Mouse (Mus musculus) forebrain, embryonic 15.5 days (tissue): ENCODE data around the gene Gm28042. TPM values are rescaled to one million over a fixed set of nuclear protein-coding genes. Genes with fewer than 3 reads are reported as not detected.

ENCODE experiments used
- ATAC-seq: fragments of 200-750 bp; cut with Nextera tagmentation; replicated peaks from 2 replicates; pipeline ENCODE4 v1.8.0; 2017; ENCODE audit warnings: mild to moderate bottlenecking, moderate TSS enrichment, moderate library complexity
- H3K27ac ChIP-seq: fragments of 300-500 bp; sonication (generic); replicated peaks from 2 replicates; pipeline ENCODE4 v1.5.1; 2015; ENCODE audit warnings: mild to moderate bottlenecking, inconsistent platforms
- H3K27me3 ChIP-seq: fragments of 300-500 bp; sonication (generic); 2 replicates; pipeline ENCODE4 v1.6.1; 2015; ENCODE audit warnings: inconsistent platforms
- H3K36me3 ChIP-seq: fragments of 300-500 bp; sonication (generic); 2 replicates; pipeline ENCODE4 v1.6.1; 2015; ENCODE audit warnings: mild to moderate bottlenecking, inconsistent platforms
- H3K4me1 ChIP-seq: fragments of 300-500 bp; sonication (generic); 2 replicates; pipeline ENCODE4 v1.6.1; 2015; ENCODE audit warnings: inconsistent platforms
- H3K4me2 ChIP-seq: fragments of 300-500 bp; sonication (generic); replicated peaks from 2 replicates; pipeline ENCODE4 v1.6.1; 2015; ENCODE audit warnings: mild to moderate bottlenecking, inconsistent platforms
- H3K4me3 ChIP-seq: fragments of 300-500 bp; sonication (generic); 2 replicates; pipeline ENCODE4 v1.5.1; 2015; ENCODE audit warnings: mild to moderate bottlenecking, inconsistent platforms
- H3K9ac ChIP-seq: fragments of 300-500 bp; sonication (generic); replicated peaks from 2 replicates; pipeline ENCODE4 v1.6.1; 2015; ENCODE audit warnings: mild to moderate bottlenecking, inconsistent platforms
- H3K9me3 ChIP-seq: fragments of 300-500 bp; sonication (generic); 2 replicates; pipeline ENCODE4 v1.6.1; 2016; ENCODE audit warnings: inconsistent platforms
- WGBS: fragments of 180-500 bp; shearing (Covaris S2); methylation state at CpG from one replicate; pipeline ENCODE4 v1.1.7; 2015; ENCODE audit warnings: mixed read lengths; 5-methylcytosine and 5-hydroxymethylcytosine counted together
- polyA plus RNA-seq: library from polyadenylated mRNA; unstranded; fragments of >200 nt; fragmentation: Nextera tagmentation; extraction: Ambion mirVana; gene quantifications from 2 replicates; pipeline ENCODE4 v1.2.1, GENCODE M21; 2015

Gm28042 gene
- polyA plus RNA-seq, 1 experiment from 2014 or later, result 5.0 TPM

DNA sequence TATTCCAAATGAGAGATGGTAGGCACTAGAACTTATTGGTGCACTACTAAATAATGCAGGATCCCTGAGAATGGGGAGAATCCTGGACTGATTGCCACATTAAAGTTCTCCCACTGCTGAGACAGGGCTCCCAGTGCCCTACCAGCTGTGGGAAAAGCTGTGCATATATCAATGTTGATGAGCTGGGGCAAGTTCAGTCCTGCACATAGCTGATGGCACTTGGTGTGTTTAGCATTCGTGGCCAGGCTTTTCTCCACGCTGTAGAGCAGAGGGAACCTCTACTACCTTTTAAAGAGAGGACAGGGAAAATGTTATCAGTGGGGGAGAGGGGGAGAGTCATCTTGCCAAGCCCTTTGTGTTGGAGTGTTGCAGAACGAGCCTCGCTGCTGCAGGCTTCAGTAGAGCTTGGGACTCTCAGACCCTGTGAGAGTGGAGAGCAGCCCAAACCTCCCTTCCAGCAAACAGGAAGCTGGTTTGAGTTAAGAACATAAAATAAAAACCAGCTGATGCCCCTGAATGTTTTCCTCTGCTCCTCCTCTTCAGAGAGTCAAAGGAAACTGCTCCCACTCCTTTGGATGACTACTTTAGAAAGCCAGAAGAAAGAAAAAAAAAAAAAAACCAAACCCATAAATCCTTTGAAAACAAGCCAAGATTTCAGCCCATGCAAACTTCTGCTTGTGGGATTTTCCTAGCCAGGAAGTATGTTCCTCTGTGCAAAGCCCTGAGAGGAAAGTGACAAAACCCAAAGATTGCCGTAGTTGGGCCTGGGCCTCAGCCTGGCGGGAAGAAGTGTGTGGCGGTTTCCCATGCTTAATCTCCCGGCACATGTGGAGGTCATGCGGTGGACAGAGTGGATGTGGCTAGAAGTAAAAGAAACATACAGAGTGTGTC lies 31.7 kb upstream of the Gm28042 start:
- no peak for ATAC-seq
- H3K4me3 ChIP-seq, result no peak overlapping the region
- peak overlapping the region; percentile 47; the same call in 1 of the 2 replicates for H3K27ac ChIP-seq
- H3K9ac ChIP-seq, result no peak overlapping the region
- H3K4me1 ChIP-seq, result no peaks in the 10 kb centered on the region
- no peaks in the 10 kb centered on the region for H3K27me3 ChIP-seq
- 82% methylated on average over 9 of the region's 9 CpGs for WGBS
- H3K36me3 ChIP-seq, result peaks cover 5% of the 10 kb centered on the region; the same call in 1 of the 2 replicates
- H3K9me3 ChIP-seq, result no peaks in the 10 kb centered on the region
- H3K4me2 ChIP-seq, result no peak overlapping the region

DNA sequence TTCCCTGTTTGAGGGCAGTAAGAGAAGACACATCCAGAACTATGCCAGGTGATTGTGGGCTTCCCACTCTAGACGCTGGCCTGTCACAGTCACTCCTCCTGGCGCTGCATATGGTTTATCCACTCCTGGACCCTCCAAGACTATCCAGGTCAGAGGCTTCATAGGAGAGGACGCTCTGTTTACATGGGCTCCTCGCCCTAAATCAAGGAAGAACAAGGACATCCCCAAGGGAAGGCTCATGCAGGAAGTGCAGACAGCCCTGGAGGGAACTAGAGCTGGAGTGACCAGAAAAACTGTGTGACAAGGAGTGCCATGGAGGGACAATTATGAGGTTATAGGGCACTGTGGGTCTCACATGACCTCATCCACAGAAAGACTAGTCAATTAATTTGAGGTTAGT lies 29.9 kb upstream of the Gm28042 start:
- Histone ChIP-seq H3K27ac (no peak overlapping the region), H3K4me1 (no peaks in the 10 kb centered on the region), H3K9me3 (no peaks in the 10 kb centered on the region), H3K27me3 (no peaks in the 10 kb centered on the region), H3K36me3 (peaks cover 5% of the 10 kb centered on the region; the same call in 1 of the 2 replicates), H3K4me2 (no peak overlapping the region), H3K4me3 (no peak overlapping the region), H3K9ac (no peak overlapping the region)
- WGBS, result 84% methylated on average over 4 of the region's 4 CpGs
- ATAC-seq, result no peak

DNA sequence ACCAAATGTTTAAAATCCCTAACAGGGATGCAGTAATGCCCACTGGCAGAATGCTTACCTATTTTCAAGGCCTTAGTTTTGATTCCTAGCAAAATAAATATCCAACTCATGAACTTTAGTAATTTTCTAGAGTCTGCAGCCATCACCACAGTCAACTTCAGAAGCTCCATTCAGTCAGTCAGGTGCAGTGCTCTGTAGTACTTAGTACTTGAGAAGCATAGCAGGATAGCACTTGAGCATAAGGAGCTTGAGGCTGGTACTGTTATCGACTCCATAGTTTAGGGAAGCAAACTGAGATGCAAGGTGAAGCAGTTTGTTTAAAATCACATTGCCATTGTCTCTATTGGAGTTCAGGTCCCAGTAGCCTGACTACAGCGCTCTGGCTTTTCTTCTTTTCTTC lies 27.6 kb upstream of the Gm28042 start:
- no peak overlapping the region for H3K4me2 ChIP-seq
- WGBS, result 98% methylated on average over 2 of the region's 2 CpGs
- no peak overlapping the region for H3K4me3 ChIP-seq
- H3K9me3 ChIP-seq, result no peaks in the 10 kb centered on the region
- no peaks in the 10 kb centered on the region for H3K27me3 ChIP-seq
- H3K36me3 ChIP-seq, result peaks cover 5% of the 10 kb centered on the region; the same call in 1 of the 2 replicates
- no peak overlapping the region for H3K9ac ChIP-seq
- no peaks in the 10 kb centered on the region for H3K4me1 ChIP-seq
- no peak overlapping the region for H3K27ac ChIP-seq
- no peak for ATAC-seq

DNA sequence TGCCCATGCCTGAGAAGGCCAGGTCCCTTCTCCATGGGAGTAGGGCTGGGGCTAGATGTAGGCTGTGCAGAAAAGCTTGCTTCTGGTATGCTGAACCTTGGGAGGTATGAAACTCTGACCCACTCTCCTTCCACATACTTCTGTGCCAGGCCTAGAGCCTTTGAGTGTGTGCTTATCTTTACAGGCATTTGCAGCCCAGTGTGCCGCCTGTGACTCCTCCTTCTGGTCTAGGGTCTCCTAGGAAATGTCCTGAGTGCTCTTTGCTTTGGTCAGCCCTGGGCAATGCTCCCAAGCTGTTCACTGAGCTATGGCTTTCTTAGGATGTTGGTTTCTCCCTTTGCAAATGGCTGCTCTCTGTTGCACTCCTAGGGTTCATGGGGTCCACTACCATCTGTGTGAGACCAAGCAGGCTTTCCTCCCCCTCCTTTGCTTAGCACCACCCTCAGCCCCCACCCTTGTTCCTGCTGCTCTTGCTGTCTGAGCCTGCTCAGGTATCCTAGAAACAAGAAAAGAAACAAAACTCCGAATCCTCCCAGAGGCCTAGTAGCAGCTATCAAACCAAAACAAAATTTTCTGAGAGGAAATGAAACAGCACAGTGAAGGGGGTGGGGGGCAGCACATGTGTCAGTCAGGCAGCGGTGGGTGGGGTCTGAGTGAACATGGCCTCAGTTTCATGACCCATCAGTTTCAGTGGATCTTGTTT lies 26.3 kb upstream of the Gm28042 start:
- Histone ChIP-seq H3K9me3 (no peaks in the 10 kb centered on the region), H3K4me2 (no peak overlapping the region), H3K4me1 (no peaks in the 10 kb centered on the region), H3K4me3 (no peak overlapping the region), H3K9ac (no peak overlapping the region), H3K27ac (no peak overlapping the region), H3K36me3 (peaks cover 5% of the 10 kb centered on the region; the same call in 1 of the 2 replicates), H3K27me3 (no peaks in the 10 kb centered on the region)
- ATAC-seq, result no peak
- WGBS, result 82% methylated on average over 3 of the region's 3 CpGs

DNA sequence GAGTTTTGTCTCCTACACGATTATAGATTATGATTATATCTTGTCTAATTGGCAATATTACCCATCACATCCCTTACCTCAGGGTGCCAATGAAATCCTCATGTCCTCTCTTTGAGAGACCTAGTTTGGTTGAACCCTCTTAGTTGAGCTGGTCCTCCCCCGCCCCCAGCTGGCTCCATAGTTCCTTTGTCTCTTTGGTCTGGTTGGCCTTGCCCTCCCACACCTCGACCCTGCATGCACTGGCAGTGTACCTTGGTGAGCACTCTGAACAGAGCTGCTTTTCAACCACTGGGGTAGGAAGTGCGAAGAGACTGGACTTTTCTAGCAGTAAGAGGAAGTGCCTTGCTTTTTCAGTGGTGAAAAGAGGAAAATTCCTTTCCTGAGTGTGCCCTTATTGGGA lies 25.3 kb upstream of the Gm28042 start:
- Histone ChIP-seq H3K4me1 (no peaks in the 10 kb centered on the region), H3K9ac (no peak overlapping the region), H3K4me2 (no peak overlapping the region), H3K27ac (no peak overlapping the region), H3K4me3 (no peak overlapping the region), H3K9me3 (no peaks in the 10 kb centered on the region), H3K27me3 (no peaks in the 10 kb centered on the region), H3K36me3 (peaks cover 5% of the 10 kb centered on the region; the same call in 1 of the 2 replicates)
- 76% methylated on average over 4 of the region's 4 CpGs for WGBS
- no peak for ATAC-seq

DNA sequence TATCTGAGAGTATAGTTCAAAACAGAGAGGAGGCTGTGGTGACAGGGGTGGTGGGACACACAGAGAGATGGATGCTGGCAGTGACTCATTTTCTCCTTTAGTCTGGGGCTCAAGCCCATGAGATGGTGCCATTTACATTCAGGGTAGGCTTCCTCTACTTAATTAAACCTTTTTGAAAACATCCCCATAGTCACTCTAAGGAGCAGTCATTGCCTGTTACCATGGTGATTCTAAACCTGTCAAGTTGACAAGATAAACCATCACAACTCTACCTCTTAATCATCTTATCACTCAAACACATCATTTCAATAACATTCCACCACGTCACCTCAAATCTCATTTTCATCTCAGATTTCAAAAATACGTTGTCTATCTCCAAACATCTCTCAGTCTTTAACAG lies 23.3 kb upstream of the Gm28042 start:
- peaks cover under 1% of the 10 kb centered on the region; the same call in 1 of the 2 replicates for H3K36me3 ChIP-seq
- 80% methylated on average over 2 of the region's 2 CpGs for WGBS
- no peaks in the 10 kb centered on the region for H3K4me1 ChIP-seq
- no peak overlapping the region for H3K4me2 ChIP-seq
- no peaks in the 10 kb centered on the region for H3K27me3 ChIP-seq
- ATAC-seq, result no peak
- no peak overlapping the region for H3K27ac ChIP-seq
- H3K9ac ChIP-seq, result no peak overlapping the region
- H3K9me3 ChIP-seq, result no peaks in the 10 kb centered on the region
- no peak overlapping the region for H3K4me3 ChIP-seq

DNA sequence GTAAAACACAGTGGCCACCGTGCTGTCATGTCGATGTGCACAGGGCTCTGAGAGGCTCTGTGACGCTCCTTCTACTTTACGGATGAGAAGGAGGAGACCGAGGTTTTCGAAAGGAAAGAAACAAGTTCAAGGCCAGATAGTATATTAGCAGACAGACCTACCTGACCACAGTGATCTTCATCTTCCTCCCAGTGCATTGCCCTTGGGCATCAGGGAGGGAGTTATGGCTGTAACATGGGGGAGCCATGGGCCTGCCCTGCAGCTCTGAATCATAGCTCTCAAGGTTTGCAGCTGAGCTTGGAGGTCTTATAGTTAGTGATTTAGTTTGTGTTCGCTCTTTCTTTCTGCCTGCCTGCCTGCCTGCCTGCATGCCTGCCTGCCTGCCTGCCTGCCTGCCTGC lies 20.6 kb upstream of the Gm28042 start:
- H3K9me3 ChIP-seq, result no peaks in the 10 kb centered on the region
- no peak overlapping the region for H3K27ac ChIP-seq
- no peak overlapping the region for H3K4me2 ChIP-seq
- H3K4me3 ChIP-seq, result no peak overlapping the region
- H3K9ac ChIP-seq, result no peak overlapping the region
- no peaks in the 10 kb centered on the region for H3K27me3 ChIP-seq
- 98% methylated on average over 7 of the region's 7 CpGs for WGBS
- ATAC-seq, result no peak
- no peaks in the 10 kb centered on the region for H3K4me1 ChIP-seq
- H3K36me3 ChIP-seq, result no peaks in the 10 kb centered on the region

GRCm38 (mm10) chr2:120007680-120008210 lies 19.5 kb upstream of the Gm28042 start:
- ATAC-seq, result no peak
- WGBS, result 86% methylated on average over 4 of the region's 4 CpGs
- Histone ChIP-seq H3K36me3 (no peaks in the 10 kb centered on the region), H3K27ac (no peak overlapping the region), H3K9ac (no peak overlapping the region), H3K4me3 (no peak overlapping the region), H3K4me2 (no peak overlapping the region), H3K4me1 (no peaks in the 10 kb centered on the region), H3K9me3 (no peaks in the 10 kb centered on the region), H3K27me3 (no peaks in the 10 kb centered on the region)

GRCm38 (mm10) chr2:120008672-120009071 lies 18.6 kb upstream of the Gm28042 start:
- ATAC-seq, result no peak
- peaks cover 4% of the 10 kb centered on the region; the same call in 1 of the 2 replicates for H3K36me3 ChIP-seq
- H3K27ac ChIP-seq, result no peak overlapping the region
- no peaks in the 10 kb centered on the region for H3K9me3 ChIP-seq
- no peak overlapping the region for H3K9ac ChIP-seq
- H3K4me2 ChIP-seq, result no peak overlapping the region
- 89% methylated on average over 4 of the region's 4 CpGs for WGBS
- H3K4me1 ChIP-seq, result no peaks in the 10 kb centered on the region
- no peak overlapping the region for H3K4me3 ChIP-seq
- no peaks in the 10 kb centered on the region for H3K27me3 ChIP-seq

DNA sequence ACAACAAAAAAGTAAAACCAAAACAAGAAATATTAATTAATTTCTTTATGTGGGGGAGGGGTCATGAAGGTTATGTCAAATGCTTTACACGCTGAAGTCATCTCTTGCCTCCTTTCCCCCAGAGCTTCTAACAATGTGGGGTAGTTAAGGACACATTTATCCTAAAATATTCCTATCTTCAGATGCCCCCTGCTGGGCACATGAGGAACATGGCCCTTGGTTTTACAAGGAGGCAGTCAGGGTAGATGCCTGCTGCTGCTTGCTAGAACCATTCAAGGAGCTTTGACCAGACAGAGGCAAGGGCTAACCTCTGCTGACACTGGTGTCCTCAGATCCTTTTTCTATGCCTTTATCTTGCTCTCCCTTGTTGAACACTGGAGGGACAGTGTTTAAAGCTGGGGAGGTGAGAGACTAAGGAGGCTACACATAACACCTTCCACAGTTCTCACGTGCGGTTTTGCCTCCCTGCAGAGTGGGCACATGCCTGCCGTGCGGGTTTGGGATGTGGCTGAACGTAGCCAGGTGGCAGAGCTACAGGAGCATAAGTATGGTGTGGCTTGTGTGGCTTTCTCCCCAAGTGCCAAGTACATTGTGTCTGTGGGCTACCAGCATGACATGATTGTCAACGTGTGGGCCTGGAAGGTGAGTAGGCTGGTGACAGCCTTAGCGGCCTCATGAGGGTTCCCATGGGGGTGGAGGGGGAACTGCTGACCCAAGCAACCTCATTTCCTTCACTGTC lies 15.7 kb upstream of the Gm28042 start:
- Histone ChIP-seq H3K36me3 (peaks cover 5% of the 10 kb centered on the region; the same call in 1 of the 2 replicates), H3K27me3 (no peaks in the 10 kb centered on the region), H3K4me2 (no peak overlapping the region), H3K4me1 (no peaks in the 10 kb centered on the region), H3K9me3 (no peaks in the 10 kb centered on the region), H3K27ac (no peak overlapping the region), H3K9ac (no peak overlapping the region), H3K4me3 (no peak overlapping the region)
- WGBS, result 81% methylated on average over 8 of the region's 8 CpGs
- ATAC-seq, result 0 out of 2 replicates have a peak, but pooled peaks have one; percentile 29

- ATAC-seq, result no peak
- H3K27me3 ChIP-seq, result no peaks in the 10 kb centered on the region
- H3K4me1 ChIP-seq, result no peaks in the 10 kb centered on the region
- no peak overlapping the region for H3K4me2 ChIP-seq
- WGBS, result 90% methylated on average over 13 of the region's 13 CpGs
- H3K36me3 ChIP-seq, result peaks cover 14% of the 10 kb centered on the region; the same call in 1 of the 2 replicates
- no peak overlapping the region for H3K9ac ChIP-seq
- H3K4me3 ChIP-seq, result no peak overlapping the region
- no peak overlapping the region for H3K27ac ChIP-seq
- no peaks in the 10 kb centered on the region for H3K9me3 ChIP-seq
Measured at GRCm38 (mm10) chr2:120012924-120013323, 14.4 kb upstream of the Gm28042 start.
